Mouse (Mus musculus) stomach, embryonic 14.5 days (tissue): Measurements from ENCODE around the gene Jph3. TPM values are rescaled to one million over a fixed set of nuclear protein-coding genes. Genes with fewer than 3 reads are reported as not detected.

Source experiments
- ATAC-seq: fragments of 200-750 bp; cut with Nextera tagmentation; 2 replicates; pipeline ENCODE4 v1.8.0; 2017; ENCODE audit warnings: low read depth, moderate TSS enrichment; ENCODE audit not compliant: insufficient number of reproducible peaks, insufficient read depth, low FRiP score
- H3K27ac ChIP-seq: fragments of 300-500 bp; sonication (generic); 2 replicates; pipeline ENCODE4 v1.5.1; 2014; ENCODE audit warnings: mild to moderate bottlenecking, low read length, moderate library complexity, mixed read lengths
- H3K27me3 ChIP-seq: fragments of 300-500 bp; sonication (generic); 2 replicates; pipeline ENCODE4 v1.6.1; 2014; ENCODE audit warnings: low read length, control low read depth, mixed read lengths; ENCODE audit not compliant: control insufficient read depth, insufficient read depth
- H3K36me3 ChIP-seq: fragments of 300-500 bp; sonication (generic); 2 replicates; pipeline ENCODE4 v1.6.1; 2014; ENCODE audit warnings: mild to moderate bottlenecking, control low read depth, low read length, moderate library complexity, mixed read lengths; ENCODE audit not compliant: control insufficient read depth, insufficient read depth
- H3K4me1 ChIP-seq: fragments of 300-500 bp; sonication (generic); 2 replicates; pipeline ENCODE4 v1.6.1; 2014; ENCODE audit warnings: low read length, control low read depth, mixed read lengths; ENCODE audit not compliant: control insufficient read depth, insufficient read depth
- H3K4me2 ChIP-seq: fragments of 300-500 bp; sonication (generic); replicated peaks from 2 replicates; pipeline ENCODE4 v1.6.1; 2014; ENCODE audit warnings: low read depth, low read length, control low read depth
- H3K4me3 ChIP-seq: fragments of 300-500 bp; sonication (generic); 2 replicates; pipeline ENCODE4 v1.5.1; 2014; ENCODE audit warnings: low read depth, low read length, control low read depth
- H3K9ac ChIP-seq: fragments of 300-500 bp; sonication (generic); replicated peaks from 2 replicates; pipeline ENCODE4 v1.6.1; 2014; ENCODE audit warnings: low read depth, mild to moderate bottlenecking, control low read depth, low read length, moderate library complexity, mixed read lengths
- H3K9me3 ChIP-seq: fragments of 300-500 bp; sonication (generic); 2 replicates; pipeline ENCODE4 v1.6.1; 2016; ENCODE audit warnings: low read depth, low read length, control low read depth; ENCODE audit not compliant: control insufficient read depth
- WGBS: fragments of 180-500 bp; shearing (Covaris S2); extraction: QIAGEN DNeasy Blood & Tissue Kit; methylation state at CpG from one replicate; pipeline ENCODE4 v1.1.7; 2014; 5-methylcytosine and 5-hydroxymethylcytosine counted together
- polyA plus RNA-seq: library from polyadenylated mRNA; unstranded; fragments of >200 nt; fragmentation: Nextera tagmentation; extraction: Ambion mirVana; gene quantifications from 2 replicates; pipeline ENCODE4 v1.2.1, GENCODE M21; 2014

The Jph3 gene
- polyA plus RNA-seq, 1 experiment from 2014 or later, result 3.6 TPM

DNA sequence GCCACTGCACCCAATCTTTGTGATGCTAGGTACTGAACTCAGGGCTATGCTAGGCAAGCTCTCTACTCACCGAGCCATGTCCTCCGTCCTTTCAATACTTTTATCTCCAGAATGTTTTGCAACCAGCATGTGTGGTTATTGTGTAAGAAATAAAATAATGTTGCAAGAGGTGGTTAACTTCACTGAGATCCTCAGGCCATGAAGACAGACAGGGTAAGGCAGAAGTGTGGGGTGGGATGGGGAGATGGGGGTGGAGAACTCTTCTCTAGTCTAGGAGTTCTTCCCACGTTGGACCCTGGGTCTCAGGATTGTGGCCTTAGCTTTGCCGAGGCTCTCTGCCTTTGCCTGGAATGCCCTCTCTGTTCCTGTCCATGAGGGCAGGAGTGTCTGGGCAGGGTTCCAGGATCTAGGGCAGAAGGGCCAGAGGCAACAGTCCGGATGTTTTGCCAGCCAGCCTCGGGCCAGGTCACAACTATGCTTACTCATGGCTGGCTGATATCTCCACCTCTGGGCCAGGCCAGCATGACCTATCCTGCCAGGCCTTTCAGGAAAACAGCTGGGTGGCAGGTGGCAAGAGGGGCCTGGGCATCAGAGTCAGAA lies 33.7 kb upstream of the Jph3 start:
- H3K27me3 ChIP-seq, result no peaks in the 10 kb centered on the region
- no peak overlapping the region for H3K27ac ChIP-seq
- WGBS, result 64% methylated on average over 6 of the region's 6 CpGs
- no peak overlapping the region for H3K4me3 ChIP-seq
- no peak for ATAC-seq
- H3K9ac ChIP-seq, result no peak overlapping the region
- no peak overlapping the region for H3K4me2 ChIP-seq
- H3K4me1 ChIP-seq, result peaks cover 8% of the 10 kb centered on the region; the same call in 1 of the 2 replicates
- no peaks in the 10 kb centered on the region for H3K9me3 ChIP-seq
- no peaks in the 10 kb centered on the region for H3K36me3 ChIP-seq

- 6% methylated on average over 16 of the region's 17 CpGs for WGBS
- ATAC-seq, result peak; percentile 70
- H3K4me3 ChIP-seq, result no peak overlapping the region; the same call in 1 of the 2 replicates
- no peak overlapping the region for H3K27ac ChIP-seq
- H3K9ac ChIP-seq, result 0 out of 2 replicates have a peak overlapping the region, but pooled peaks have one; percentile 10
- no peaks in the 10 kb centered on the region for H3K27me3 ChIP-seq
- H3K4me2 ChIP-seq, result peak overlapping the region; percentile 48
- H3K9me3 ChIP-seq, result no peaks in the 10 kb centered on the region
- H3K36me3 ChIP-seq, result no peaks in the 10 kb centered on the region
- peaks cover 8% of the 10 kb centered on the region; the same call in 1 of the 2 replicates for H3K4me1 ChIP-seq
These were observed 31.4 kb upstream of the Jph3 start for GRCm38 (mm10) chr8:121697735-121698614.

DNA sequence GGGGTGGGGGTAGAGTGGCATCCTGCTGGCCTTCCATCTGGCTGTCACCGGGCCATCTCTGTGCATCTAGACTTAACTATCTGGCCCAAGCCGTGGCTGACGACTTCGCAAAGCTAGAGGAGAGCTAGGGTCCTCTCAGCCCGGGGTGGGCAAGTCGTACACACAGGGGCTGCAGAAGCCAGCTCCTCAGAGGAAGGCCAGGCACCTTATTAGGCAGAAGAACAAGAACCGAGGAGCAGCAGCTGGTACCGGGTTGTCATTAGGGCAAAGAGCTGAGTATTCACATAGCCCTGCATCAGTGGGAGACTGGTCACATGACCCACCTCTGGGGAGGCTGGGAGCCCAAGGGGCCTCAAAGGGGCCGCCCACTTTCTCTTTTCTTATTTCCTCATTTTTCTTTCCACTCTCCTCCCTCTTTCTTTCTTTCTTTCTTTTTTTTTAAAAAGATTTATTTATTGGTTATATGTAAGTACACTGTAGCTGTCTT lies 30.8 kb upstream of the Jph3 start:
- Histone ChIP-seq H3K4me3 (no peak overlapping the region; the same call in 1 of the 2 replicates), H3K4me1 (peaks cover 8% of the 10 kb centered on the region; the same call in 1 of the 2 replicates), H3K4me2 (peak overlapping the region; percentile 48), H3K27ac (no peak overlapping the region), H3K9me3 (no peaks in the 10 kb centered on the region), H3K9ac (no peak overlapping the region), H3K27me3 (no peaks in the 10 kb centered on the region), H3K36me3 (no peaks in the 10 kb centered on the region)
- WGBS, result 9% methylated on average over 9 of the region's 9 CpGs
- peak; percentile 34; the same call in 1 of the 2 replicates for ATAC-seq

GRCm38 (mm10) chr8:121699936-121700335 lies 29.5 kb upstream of the Jph3 start:
- no peak for ATAC-seq
- 89% methylated on average over 2 of the region's 2 CpGs for WGBS
- Histone ChIP-seq H3K36me3 (no peaks in the 10 kb centered on the region), H3K4me3 (no peak overlapping the region), H3K4me1 (peaks cover 8% of the 10 kb centered on the region; the same call in 1 of the 2 replicates), H3K27ac (no peak overlapping the region), H3K9ac (no peak overlapping the region), H3K27me3 (no peaks in the 10 kb centered on the region), H3K4me2 (no peak overlapping the region), H3K9me3 (no peaks in the 10 kb centered on the region)

DNA sequence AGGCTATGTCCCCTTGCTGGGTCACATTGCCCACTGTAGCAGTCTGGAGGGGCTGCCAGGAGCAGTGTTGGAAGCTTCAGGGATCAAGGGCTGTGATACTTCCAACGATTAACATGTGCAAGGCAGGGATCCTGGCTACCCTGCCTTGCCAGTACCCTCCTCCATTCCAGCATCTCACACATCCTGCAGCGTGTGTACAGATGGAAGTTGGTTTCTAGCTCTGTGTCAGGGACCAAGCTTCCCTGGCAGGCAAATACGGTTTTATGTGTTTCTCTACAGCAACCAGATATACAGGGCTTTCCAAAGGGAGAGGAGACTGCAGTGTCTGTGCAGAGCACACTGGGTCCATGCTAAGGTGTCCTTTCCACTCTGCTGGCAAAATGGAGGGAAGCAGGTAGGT lies 24.2 kb upstream of the Jph3 start:
- Histone ChIP-seq H3K4me3 (no peak overlapping the region), H3K9ac (no peak overlapping the region), H3K27me3 (no peaks in the 10 kb centered on the region), H3K4me2 (no peak overlapping the region), H3K4me1 (no peaks in the 10 kb centered on the region), H3K27ac (no peak overlapping the region), H3K9me3 (no peaks in the 10 kb centered on the region), H3K36me3 (no peaks in the 10 kb centered on the region)
- WGBS, result 67% methylated on average over 3 of the region's 3 CpGs
- ATAC-seq, result no peak

DNA sequence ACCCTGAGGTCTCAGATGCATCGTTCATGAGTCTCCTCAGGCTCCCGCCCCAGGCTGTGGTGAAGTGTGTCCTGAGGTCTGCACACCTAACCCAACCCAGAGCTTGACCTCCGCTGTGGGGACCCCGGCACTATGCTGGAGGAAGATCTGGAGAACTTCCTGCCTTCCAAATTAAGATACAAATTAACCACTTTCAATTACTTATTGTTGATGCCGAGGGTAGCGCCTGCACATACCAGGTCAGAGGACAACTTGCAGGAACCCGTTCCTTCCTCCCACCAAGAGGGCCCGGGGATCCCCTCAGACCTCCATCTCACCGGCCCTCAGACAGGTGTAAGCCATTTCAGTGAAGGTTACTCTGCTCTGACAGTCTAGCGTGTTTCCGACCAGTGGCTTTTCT lies 22.5 kb upstream of the Jph3 start:
- Histone ChIP-seq H3K27ac (no peak overlapping the region), H3K27me3 (no peaks in the 10 kb centered on the region), H3K4me2 (no peak overlapping the region), H3K4me1 (no peaks in the 10 kb centered on the region), H3K9me3 (no peaks in the 10 kb centered on the region), H3K4me3 (no peak overlapping the region), H3K36me3 (no peaks in the 10 kb centered on the region), H3K9ac (no peak overlapping the region)
- no peak for ATAC-seq
- 76% methylated on average over 11 of the region's 11 CpGs for WGBS

DNA sequence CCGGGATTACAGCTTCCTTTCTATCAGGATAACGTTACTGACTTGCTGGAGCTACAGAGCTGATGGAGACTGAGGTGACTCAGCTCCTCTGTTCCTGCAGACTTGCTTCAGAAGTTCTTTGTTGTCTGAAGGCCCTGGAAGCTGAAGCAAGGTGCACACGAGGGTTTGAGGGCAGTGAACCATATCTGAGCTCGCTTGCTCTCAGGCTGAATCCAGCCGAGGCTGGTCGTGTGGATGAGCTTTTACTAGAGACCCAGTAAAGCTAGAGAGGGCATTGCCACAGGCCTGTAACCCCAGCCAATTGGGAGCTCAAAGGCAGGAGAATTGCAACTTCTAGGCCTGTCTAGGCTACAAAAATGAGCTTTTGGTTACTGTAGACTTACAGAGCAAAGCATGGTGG lies 21.0 kb upstream of the Jph3 start:
- 61% methylated on average over 6 of the region's 6 CpGs for WGBS
- ATAC-seq, result no peak
- Histone ChIP-seq H3K36me3 (no peaks in the 10 kb centered on the region), H3K4me1 (no peaks in the 10 kb centered on the region), H3K9me3 (no peaks in the 10 kb centered on the region), H3K9ac (no peak overlapping the region), H3K27me3 (no peaks in the 10 kb centered on the region), H3K4me3 (no peak overlapping the region), H3K27ac (no peak overlapping the region), H3K4me2 (no peak overlapping the region)

GRCm38 (mm10) chr8:121717502-121717901 lies 11.9 kb upstream of the Jph3 start:
- no peak overlapping the region for H3K4me2 ChIP-seq
- H3K36me3 ChIP-seq, result no peaks in the 10 kb centered on the region
- H3K4me3 ChIP-seq, result no peak overlapping the region
- H3K9ac ChIP-seq, result no peak overlapping the region
- no peak for ATAC-seq
- no peak overlapping the region for H3K27ac ChIP-seq
- 39% methylated on average over 14 of the region's 14 CpGs for WGBS
- no peaks in the 10 kb centered on the region for H3K9me3 ChIP-seq
- no peaks in the 10 kb centered on the region for H3K27me3 ChIP-seq
- H3K4me1 ChIP-seq, result 0 out of 2 replicates have a peak, but pooled peaks cover 4% of the 10 kb centered on the region
